Mouse (Mus musculus): ENCODE results near the gene Zbtb16. TPM values are rescaled to one million over a fixed set of nuclear protein-coding genes. Genes with fewer than 3 reads are reported as not detected.

Zbtb16 gene
- polyA plus RNA-seq, 1 experiment: 4.1 TPM

DNA sequence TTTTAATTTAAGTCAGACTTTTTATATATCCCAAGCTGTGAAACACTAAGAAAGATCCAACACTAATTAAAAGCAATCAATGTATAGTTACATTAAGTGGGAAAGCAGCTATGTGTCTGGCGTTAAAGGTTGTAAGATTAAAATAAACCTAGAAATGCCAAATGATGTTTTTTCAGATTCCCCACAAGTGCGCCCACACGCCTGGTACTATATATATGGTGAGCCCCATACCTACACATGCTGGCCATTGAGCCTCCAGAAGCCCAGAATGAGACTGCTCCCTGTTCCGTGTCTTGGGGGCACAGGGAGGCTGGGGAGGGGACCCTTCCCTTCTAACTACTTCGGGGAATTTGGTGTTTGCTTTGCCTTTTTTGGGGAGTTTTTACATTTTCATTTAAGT, 34.7 kb downstream of the Zbtb16 start:
- WGBS: 95% methylated on average over 5 of the region's 5 CpGs

DNA sequence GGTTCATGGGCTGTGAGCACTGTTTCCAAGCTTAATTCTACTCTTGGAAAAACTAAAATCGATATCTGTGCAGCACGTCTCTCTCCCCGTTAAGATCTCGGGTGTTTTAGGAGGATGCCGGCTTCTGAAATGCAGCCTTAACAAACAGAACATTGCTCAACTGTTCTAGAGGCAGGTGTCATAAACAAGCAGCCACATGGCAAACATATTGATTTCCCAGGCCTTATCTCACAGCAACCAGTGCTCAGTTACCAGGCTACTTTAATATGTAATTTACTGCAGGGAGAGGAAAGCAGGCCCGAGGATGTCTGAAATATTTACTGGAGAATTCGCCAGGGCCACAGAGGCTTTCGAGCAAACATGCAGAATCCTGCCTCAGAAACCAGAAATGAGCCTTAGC, 35.4 kb downstream of the Zbtb16 start:
- no peak for DNase-seq
- H3K4me1 ChIP-seq (replicated peaks; ENCODE audit: control insufficient read depth, insufficient read depth, low read length): peaks cover 13% of the 10 kb centered on the region
- TF ChIP-seq POLR2A (IDR thresholded peaks at IDR 0.05; ENCODE audit: control insufficient read depth, extremely low read depth, insufficient read depth, low read length, poor library complexity) (no peak), CTCF (IDR thresholded peaks at IDR 0.05; ENCODE audit: borderline replicate concordance, control insufficient read depth, extremely low read depth, insufficient read depth, low read length, poor library complexity) (no peak)
- no peaks in the 10 kb centered on the region for H3K36me3 ChIP-seq (ENCODE audit: control insufficient read depth, insufficient read depth, low read length)
- no peaks in the 10 kb centered on the region for H3K27me3 ChIP-seq (ENCODE audit: control insufficient read depth, insufficient read depth, low read length)
- 84% methylated on average over 8 of the region's 8 CpGs for whole genome bisulfite sequencing
- no peak overlapping the region for H3K4me3 ChIP-seq (ENCODE audit: control insufficient read depth, insufficient read depth, low read length)
- H3K27ac ChIP-seq (ENCODE audit: control insufficient read depth, insufficient read depth, low read length): no peak overlapping the region

More for the DNA sequence above, 34.7 kb downstream of the Zbtb16 start:
- Histone ChIP-seq H3K27me3 (ENCODE audit: control insufficient read depth, insufficient read depth, low read length) (no peaks in the 10 kb centered on the region), H3K4me3 (ENCODE audit: control insufficient read depth, insufficient read depth, low read length) (no peak overlapping the region), H3K4me1 (replicated peaks; ENCODE audit: control insufficient read depth, insufficient read depth, low read length) (peaks cover 18% of the 10 kb centered on the region), H3K27ac (ENCODE audit: control insufficient read depth, insufficient read depth, low read length) (no peak overlapping the region), H3K36me3 (ENCODE audit: control insufficient read depth, insufficient read depth, low read length) (no peaks in the 10 kb centered on the region)
- DNase-seq: no peak
- TF ChIP-seq CTCF (IDR thresholded peaks at IDR 0.05; ENCODE audit: borderline replicate concordance, control insufficient read depth, extremely low read depth, insufficient read depth, low read length, poor library complexity) (no peak), POLR2A (IDR thresholded peaks at IDR 0.05; ENCODE audit: control insufficient read depth, extremely low read depth, insufficient read depth, low read length, poor library complexity) (no peak)

GRCm38 (mm10) chr9:48798044-48798443, 38.0 kb downstream of the Zbtb16 start:
- peaks cover 11% of the 10 kb centered on the region for H3K4me1 ChIP-seq (replicated peaks; ENCODE audit: control insufficient read depth, insufficient read depth, low read length)
- no peak for DNase-seq
- TF ChIP-seq POLR2A (IDR thresholded peaks at IDR 0.05; ENCODE audit: control insufficient read depth, extremely low read depth, insufficient read depth, low read length, poor library complexity): no peak
- TF ChIP-seq CTCF (IDR thresholded peaks at IDR 0.05; ENCODE audit: borderline replicate concordance, control insufficient read depth, extremely low read depth, insufficient read depth, low read length, poor library complexity): no peak
- no peak overlapping the region for H3K27ac ChIP-seq (ENCODE audit: control insufficient read depth, insufficient read depth, low read length)
- H3K4me3 ChIP-seq (ENCODE audit: control insufficient read depth, insufficient read depth, low read length): no peak overlapping the region
- H3K27me3 ChIP-seq (ENCODE audit: control insufficient read depth, insufficient read depth, low read length): no peaks in the 10 kb centered on the region
- 91% methylated on average over 6 of the region's 6 CpGs for WGBS
- no peaks in the 10 kb centered on the region for H3K36me3 ChIP-seq (ENCODE audit: control insufficient read depth, insufficient read depth, low read length)

DNA sequence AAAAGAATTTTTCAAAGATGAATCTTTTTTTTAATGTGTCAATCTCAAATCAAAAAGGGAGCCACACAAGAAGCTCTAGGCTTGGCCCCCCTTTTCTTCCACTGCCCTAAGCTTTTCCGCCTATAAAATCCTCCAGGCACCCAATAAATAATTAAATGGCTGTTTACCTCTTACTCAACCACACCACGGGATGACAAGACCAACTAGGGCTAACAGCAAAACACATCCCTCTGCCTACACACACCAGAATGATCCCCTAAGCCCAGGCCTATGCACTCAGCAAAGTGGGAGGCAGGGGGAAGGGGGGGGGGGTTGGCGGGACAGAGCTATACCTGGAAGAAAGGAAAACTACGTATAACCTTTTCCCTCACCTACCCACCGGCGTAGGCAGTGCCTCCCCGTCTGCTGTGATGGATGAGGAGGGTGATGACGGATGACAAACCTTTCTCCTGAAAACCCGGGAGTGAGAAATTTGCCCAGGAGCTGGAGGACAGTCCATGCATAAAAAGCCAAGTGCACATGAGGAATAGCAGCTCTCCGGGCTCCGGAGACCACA, 39.7 kb downstream of the Zbtb16 start:
- Histone ChIP-seq H3K36me3 (ENCODE audit: control insufficient read depth, insufficient read depth, low read length) (no peaks in the 10 kb centered on the region), H3K4me1 (replicated peaks; ENCODE audit: control insufficient read depth, insufficient read depth, low read length) (peaks cover 11% of the 10 kb centered on the region), H3K27me3 (ENCODE audit: control insufficient read depth, insufficient read depth, low read length) (no peaks in the 10 kb centered on the region), H3K27ac (ENCODE audit: control insufficient read depth, insufficient read depth, low read length) (no peak overlapping the region), H3K4me3 (ENCODE audit: control insufficient read depth, insufficient read depth, low read length) (no peak overlapping the region)
- DNase-seq: no peak
- TF ChIP-seq CTCF (IDR thresholded peaks at IDR 0.05; ENCODE audit: borderline replicate concordance, control insufficient read depth, extremely low read depth, insufficient read depth, low read length, poor library complexity) (no peak), POLR2A (IDR thresholded peaks at IDR 0.05; ENCODE audit: control insufficient read depth, extremely low read depth, insufficient read depth, low read length, poor library complexity) (no peak)
- 88% methylated on average over 11 of the region's 11 CpGs for whole genome bisulfite sequencing

DNA sequence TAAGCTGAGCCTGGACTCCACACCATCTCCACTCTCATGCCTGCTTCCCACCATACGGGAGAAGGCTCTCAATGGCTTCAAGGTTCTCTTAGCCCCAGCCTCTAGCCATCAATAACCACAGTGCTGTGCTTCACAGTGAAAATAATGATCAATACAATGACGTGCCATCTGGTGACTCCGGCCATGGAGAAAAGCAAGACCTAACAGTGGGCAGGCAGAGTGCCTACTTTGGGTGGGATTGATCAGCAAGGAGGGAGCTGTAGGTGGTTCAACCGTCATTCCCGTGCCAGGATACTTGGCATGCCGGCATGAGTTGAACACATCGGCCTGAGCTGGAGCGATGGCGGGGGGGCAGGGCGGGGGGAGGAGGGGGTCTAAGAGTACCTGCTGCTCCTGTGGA, 40.3 kb downstream of the Zbtb16 start:
- H3K4me3 ChIP-seq (ENCODE audit: control insufficient read depth, insufficient read depth, low read length): no peak overlapping the region
- no peak overlapping the region for H3K27ac ChIP-seq (ENCODE audit: control insufficient read depth, insufficient read depth, low read length)
- no peaks in the 10 kb centered on the region for H3K36me3 ChIP-seq (ENCODE audit: control insufficient read depth, insufficient read depth, low read length)
- H3K4me1 ChIP-seq (replicated peaks; ENCODE audit: control insufficient read depth, insufficient read depth, low read length): peaks cover 11% of the 10 kb centered on the region
- no peak for TF ChIP-seq CTCF (IDR thresholded peaks at IDR 0.05; ENCODE audit: borderline replicate concordance, control insufficient read depth, extremely low read depth, insufficient read depth, low read length, poor library complexity)
- no peak for TF ChIP-seq POLR2A (IDR thresholded peaks at IDR 0.05; ENCODE audit: control insufficient read depth, extremely low read depth, insufficient read depth, low read length, poor library complexity)
- no peak for DNase-seq
- 94% methylated on average over 10 of the region's 10 CpGs for WGBS
- no peaks in the 10 kb centered on the region for H3K27me3 ChIP-seq (ENCODE audit: control insufficient read depth, insufficient read depth, low read length)

GRCm38 (mm10) chr9:48795095-48795494, 40.9 kb downstream of the Zbtb16 start:
- no peak for DNase-seq
- TF ChIP-seq POLR2A (IDR thresholded peaks at IDR 0.05; ENCODE audit: control insufficient read depth, extremely low read depth, insufficient read depth, low read length, poor library complexity) (no peak), CTCF (IDR thresholded peaks at IDR 0.05; ENCODE audit: borderline replicate concordance, control insufficient read depth, extremely low read depth, insufficient read depth, low read length, poor library complexity) (no peak)
- Histone ChIP-seq H3K4me3 (ENCODE audit: control insufficient read depth, insufficient read depth, low read length) (no peak overlapping the region), H3K4me1 (replicated peaks; ENCODE audit: control insufficient read depth, insufficient read depth, low read length) (peaks cover 11% of the 10 kb centered on the region), H3K36me3 (ENCODE audit: control insufficient read depth, insufficient read depth, low read length) (no peaks in the 10 kb centered on the region), H3K27ac (ENCODE audit: control insufficient read depth, insufficient read depth, low read length) (no peak overlapping the region), H3K27me3 (ENCODE audit: control insufficient read depth, insufficient read depth, low read length) (no peaks in the 10 kb centered on the region)
- WGBS: 3% methylated on average over 8 of the region's 8 CpGs

DNA sequence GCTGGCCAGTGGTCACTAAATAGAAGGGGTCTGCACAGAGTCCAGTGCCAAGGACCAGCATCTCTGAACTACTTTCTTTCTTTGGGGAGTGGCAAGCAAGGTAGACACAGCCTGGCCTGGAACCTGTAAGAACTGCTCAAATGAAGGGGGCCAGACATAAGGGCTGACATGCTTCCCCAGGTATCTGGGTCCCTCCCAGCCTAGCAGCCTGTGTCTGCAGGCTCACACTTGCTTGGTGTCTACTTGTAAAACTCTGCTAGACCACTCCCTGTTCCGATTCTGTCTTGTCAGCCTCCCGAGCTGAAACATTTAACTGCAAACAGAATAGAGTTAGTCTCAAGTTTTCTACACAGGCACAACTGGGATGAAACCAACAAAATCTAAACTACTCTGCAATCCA, 41.6 kb downstream of the Zbtb16 start:
- no peak for TF ChIP-seq POLR2A (IDR thresholded peaks at IDR 0.05; ENCODE audit: control insufficient read depth, extremely low read depth, insufficient read depth, low read length, poor library complexity)
- Histone ChIP-seq H3K4me1 (replicated peaks; ENCODE audit: control insufficient read depth, insufficient read depth, low read length) (peaks cover 11% of the 10 kb centered on the region), H3K4me3 (ENCODE audit: control insufficient read depth, insufficient read depth, low read length) (no peak overlapping the region), H3K27ac (ENCODE audit: control insufficient read depth, insufficient read depth, low read length) (no peak overlapping the region), H3K36me3 (ENCODE audit: control insufficient read depth, insufficient read depth, low read length) (no peaks in the 10 kb centered on the region), H3K27me3 (ENCODE audit: control insufficient read depth, insufficient read depth, low read length) (no peaks in the 10 kb centered on the region)
- 84% methylated on average over 2 of the region's 2 CpGs for WGBS
- no peak for DNase-seq

Measured in thymus, adult 2 months (tissue).